Mouse (Mus musculus): ENCODE data around the gene Dis3l2.

The Dis3l2 gene

DNA sequence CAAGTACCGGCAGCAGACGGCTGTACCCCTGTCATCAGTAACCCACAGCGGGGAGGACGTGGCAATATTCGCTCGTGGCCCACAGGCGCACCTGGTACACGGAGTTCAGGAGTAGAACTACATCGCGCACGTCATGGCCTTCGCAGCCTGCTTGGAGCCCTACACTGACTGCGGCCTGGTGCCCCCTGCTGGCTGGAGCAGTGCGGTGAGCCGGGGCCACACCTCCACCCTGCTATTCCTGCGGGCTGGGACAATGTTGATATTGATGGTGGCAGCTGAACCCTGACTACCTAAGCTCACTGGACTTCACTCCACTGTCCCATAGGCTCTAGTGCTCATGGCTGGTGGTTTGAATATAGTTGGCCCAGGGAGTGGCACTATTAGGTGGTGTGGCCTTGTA is 367.1 kb downstream of the Dis3l2 start:
- in situ Hi-C loops (cut with MboI): no loop called here

DNA sequence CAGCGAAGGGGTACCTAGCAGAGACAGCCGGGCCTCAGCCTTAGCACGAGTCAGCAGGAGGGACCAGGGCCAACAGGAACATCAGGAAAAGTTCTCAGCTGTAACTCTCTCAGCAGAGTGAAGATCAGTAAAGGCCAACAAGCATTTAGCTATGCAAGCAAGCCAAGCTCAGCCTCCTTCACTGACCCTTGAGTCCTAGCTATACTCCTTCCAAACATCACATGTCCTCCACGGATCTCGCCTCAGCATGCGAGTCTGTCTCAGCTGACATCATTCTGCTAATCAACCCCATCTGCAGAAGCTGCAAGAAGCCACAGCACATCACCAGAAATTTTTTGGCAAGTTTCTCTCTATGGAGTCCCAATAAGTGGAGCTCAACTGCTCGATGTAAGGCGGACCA is 370.2 kb downstream of the Dis3l2 start:
- in situ Hi-C loops (cut with MboI): no loop called here

DNA sequence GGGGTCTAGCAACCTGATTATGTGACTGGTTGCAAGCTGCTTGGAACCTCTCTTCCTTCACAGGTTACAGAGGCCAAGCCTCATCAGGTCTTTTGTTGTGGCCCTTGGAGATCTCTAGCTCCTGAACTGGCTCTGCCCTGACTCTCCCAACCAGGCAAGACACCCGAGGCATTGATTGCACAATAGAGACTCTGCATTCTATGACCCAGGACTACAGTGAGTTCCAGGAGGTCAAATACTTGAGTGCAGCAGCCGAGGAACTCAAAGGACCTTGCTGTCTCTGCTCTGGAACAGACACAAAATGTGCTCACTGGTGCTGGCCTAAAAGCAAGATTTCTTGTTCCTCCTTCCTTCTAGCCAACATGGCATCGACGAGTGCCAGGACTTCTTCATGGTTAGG is 382.6 kb downstream of the Dis3l2 start:
- in situ Hi-C loops (cut with MboI): no loop called here

DNA sequence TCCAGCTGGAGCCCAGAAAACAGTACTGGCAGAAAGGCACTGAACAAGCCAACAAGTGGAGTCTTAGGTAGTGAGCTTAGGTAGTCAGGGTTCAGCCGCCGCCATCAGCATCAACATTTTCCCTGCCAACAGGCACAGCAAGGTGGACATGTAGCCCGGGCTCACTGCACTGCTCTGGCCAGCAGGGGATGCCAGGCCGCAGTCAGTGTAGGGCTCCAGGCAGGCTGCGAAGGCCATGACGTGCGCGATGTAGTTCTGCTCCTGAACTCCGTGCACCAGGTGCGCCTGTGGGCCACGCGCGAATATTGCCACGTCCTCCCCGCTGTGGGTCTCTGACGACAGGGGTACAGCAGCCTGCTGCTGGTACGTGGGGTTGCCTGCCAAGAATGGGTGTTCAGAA is 383.4 kb downstream of the Dis3l2 start:
- in situ Hi-C loops (cut with MboI): no loop called here

DNA sequence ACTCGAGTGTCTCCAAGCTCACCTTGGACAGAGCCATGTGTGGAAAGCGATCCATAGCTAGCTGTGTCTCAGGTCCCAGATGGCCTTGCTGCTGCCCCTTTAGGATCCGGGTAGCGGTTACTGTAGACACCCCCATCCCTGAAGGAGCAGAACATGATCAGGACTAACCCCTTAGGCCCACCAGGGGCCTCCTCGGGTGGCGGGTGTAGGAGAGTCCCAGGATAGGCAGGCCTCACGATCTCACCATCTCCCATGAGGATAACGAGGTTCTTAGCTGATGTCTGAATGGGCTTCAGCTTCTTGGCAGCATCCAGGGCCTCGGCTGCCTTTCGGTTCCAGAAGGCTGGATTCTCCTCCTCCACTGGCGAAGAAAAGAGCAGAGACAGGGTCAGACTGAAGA is 385.6 kb downstream of the Dis3l2 start:
- in situ Hi-C loops (cut with MboI): no loop called here

DNA sequence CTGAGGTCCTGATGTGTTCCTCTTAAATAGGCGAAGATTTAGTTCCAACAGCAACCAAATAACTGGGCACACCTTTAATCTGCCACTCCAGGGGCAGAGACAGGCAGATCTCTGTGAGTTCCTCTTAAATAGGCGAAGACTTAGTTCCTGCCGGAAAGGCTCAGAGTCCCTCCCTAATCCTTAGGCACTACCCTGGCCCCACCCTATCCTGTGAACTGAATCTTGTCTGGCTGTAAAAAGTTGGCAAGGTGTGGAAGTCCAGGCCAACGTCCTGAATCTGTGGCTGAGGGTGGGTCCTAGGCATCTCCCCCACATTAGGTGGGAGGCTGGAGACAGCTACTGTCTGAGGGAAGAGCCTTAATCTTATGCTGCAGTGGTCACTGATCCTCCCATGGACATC is 386.2 kb downstream of the Dis3l2 start, which contains the start of gene Alppl2:
TSS of gene Alppl2 (minus strand) at position 101 of the 400 bp plus-strand sequence.
- in situ Hi-C loops (cut with MboI): no loop called here

DNA sequence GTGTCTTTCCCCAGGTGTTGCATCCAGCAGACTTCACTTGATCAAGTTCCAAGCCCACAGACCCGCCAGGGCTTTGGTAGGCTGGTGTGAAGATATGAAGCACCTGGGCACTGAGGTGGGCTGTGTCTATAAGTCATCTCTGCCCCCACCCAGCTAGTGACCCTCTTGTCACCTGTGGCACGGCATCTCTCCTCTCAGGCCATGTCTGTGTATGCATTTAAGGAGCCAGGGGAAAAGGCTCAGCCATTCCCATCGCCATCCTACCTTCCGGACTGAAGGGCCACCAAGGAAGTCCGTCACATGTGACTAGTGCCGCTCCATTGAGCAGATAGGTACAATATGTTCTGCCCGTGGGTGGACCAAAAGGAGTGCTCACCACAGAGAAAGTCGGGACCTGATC is 392.0 kb downstream of the Dis3l2 start:
- in situ Hi-C loops (cut with MboI): no loop called here

DNA sequence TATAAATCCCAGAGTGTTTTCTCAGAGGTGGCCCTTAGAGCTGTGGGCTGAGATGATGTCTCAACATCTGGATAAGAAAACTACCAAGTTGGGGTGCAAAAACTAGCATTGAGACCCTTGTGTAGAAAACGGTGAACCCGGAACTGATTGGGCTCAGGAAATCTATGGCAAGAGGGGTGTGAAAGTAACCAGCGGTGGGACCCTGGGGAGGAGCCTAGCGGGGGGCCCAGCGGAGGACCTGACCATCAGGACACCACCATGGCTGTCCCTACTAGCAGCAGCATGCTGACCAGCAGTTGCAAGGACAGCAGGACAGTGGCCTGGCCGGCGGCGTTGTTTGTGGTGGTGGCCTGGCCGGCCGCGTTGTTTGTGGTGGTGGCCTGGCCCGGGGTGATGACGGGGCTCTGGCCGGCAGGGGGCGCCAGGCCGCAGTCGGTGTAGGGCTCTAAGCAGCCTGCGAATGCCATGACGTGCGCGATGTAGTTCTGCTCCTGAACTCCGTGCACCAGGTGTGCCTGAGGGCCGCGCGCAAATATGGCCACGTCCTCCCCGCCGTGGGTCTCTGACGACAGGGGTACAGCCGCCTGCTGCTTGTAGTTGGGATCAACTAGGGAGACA is 394.9 kb downstream of the Dis3l2 start:
- in situ Hi-C loops (cut with MboI): no loop called here
